Mouse (Mus musculus): ENCODE data around the gene Slc35b1. TPM values are rescaled to one million over a fixed set of nuclear protein-coding genes. Genes with fewer than 3 reads are reported as not detected.

Slc35b1 gene
- total and polyA plus RNA-seq, 3 experiments, result 47.0 to 125 (median 75.1) TPM

- in situ Hi-C loops (cut with MboI; ENCODE audit: low pct_ligation_motif_present, low pct_unique_long_range_greater_than_20kb, low sequenced_read_pairs), result no loop called here
- Histone ChIP-seq H3K4me3 (replicated peaks in 1 of 3; ENCODE audit: low read depth in 2 of 3, low read length in 2 of 3, poor library complexity in 1 of 3) (no peak overlapping the region), H3K9me3 (replicated peaks; ENCODE audit: low read length) (no peaks in the 10 kb centered on the region), H3K27ac (ENCODE audit: insufficient read depth, low read depth) (no peak overlapping the region), H3K79me2 (replicated peaks; ENCODE audit: control insufficient read depth, extremely low read depth, insufficient read depth, poor library complexity, severe bottlenecking) (peaks cover 51% of the 10 kb centered on the region), H3K27me3 (replicated peaks) (no peaks in the 10 kb centered on the region), H3K4me1 (ENCODE audit: control insufficient read depth in 1 of 2, insufficient read depth in 2 of 2) (peaks cover 0 to 20% of the 10 kb centered on the region in 2 experiments; a peak in 2 of 4 replicates), H3K4me2 (ENCODE audit: insufficient read depth, low read depth, poor library complexity, severe bottlenecking) (no peak overlapping the region), H3K36me3 (replicated peaks in 1 of 2; ENCODE audit: control insufficient read depth in 1 of 2, insufficient read depth in 1 of 2, low read length in 1 of 2) (peaks cover 10 to 53% of the 10 kb centered on the region in 2 experiments), H3K9ac (ENCODE audit: insufficient read depth, low read depth) (no peak overlapping the region)
- peak; percentile 43 for DNase-seq (ENCODE audit: extremely low read depth)
- no peak for TF ChIP-seq POLR2A (IDR thresholded peaks at IDR 0.05; ENCODE audit: low read depth, low read length)
- no peak for TF ChIP-seq E2F4 (IDR thresholded peaks at IDR 0.05; ENCODE audit: insufficient replicate concordance, low read depth, low read length)
- TF ChIP-seq GABPA (IDR thresholded peaks at IDR 0.05; ENCODE audit: insufficient replicate concordance, low read depth, low read length), result no peak
- TF ChIP-seq IRF4 (IDR thresholded peaks at IDR 0.05; ENCODE audit: low read depth, low read length), result peak; percentile 28; the same call in 1 of the 2 replicates
- no peak for TF ChIP-seq BHLHE40 (IDR thresholded peaks at IDR 0.05; ENCODE audit: low read depth, low read length)
- no peak for TF ChIP-seq USF2 (conservative IDR thresholded peaks at IDR 0.05; ENCODE audit: low read depth, low read length)
- no peak for TF ChIP-seq PAX5 (IDR thresholded peaks at IDR 0.05; ENCODE audit: low read length)
- no peak for TF ChIP-seq HCFC1 (IDR thresholded peaks at IDR 0.05; ENCODE audit: low read depth, low read length)
- no peak for TF ChIP-seq RCOR1 (conservative IDR thresholded peaks at IDR 0.05; ENCODE audit: low read depth, low read length)
- TF ChIP-seq JUND (conservative IDR thresholded peaks at IDR 0.05; ENCODE audit: low read depth, low read length), result no peak
- TF ChIP-seq POLR2AphosphoS2 (IDR thresholded peaks at IDR 0.05; ENCODE audit: low read depth, low read length), result no peak
- no peak for TF ChIP-seq ZKSCAN1 (IDR thresholded peaks at IDR 0.05; ENCODE audit: borderline replicate concordance, low read depth, low read length)
- TF ChIP-seq CTCF (conservative IDR thresholded peaks at IDR 0.05 in 1 of 2, IDR thresholded peaks at IDR 0.05 in 1 of 2; ENCODE audit: low read depth in 2 of 2, low read length in 2 of 2), result peak; percentile 39 to 79
- no peak for TF ChIP-seq NELFE (IDR thresholded peaks at IDR 0.05; ENCODE audit: low read depth, low read length)
- no peak for TF ChIP-seq USF1 (IDR thresholded peaks at IDR 0.05; ENCODE audit: low read depth, low read length)
- TF ChIP-seq CHD2 (IDR thresholded peaks at IDR 0.05; ENCODE audit: low read length), result no peak
- peak; percentile 69 for TF ChIP-seq SMC3 (IDR thresholded peaks at IDR 0.05; ENCODE audit: low read depth, low read length)
- TF ChIP-seq MAFK (IDR thresholded peaks at IDR 0.05; ENCODE audit: insufficient replicate concordance, low read length), result no peak
- peak; percentile 57 for TF ChIP-seq RAD21 (IDR thresholded peaks at IDR 0.05; ENCODE audit: low read depth, low read length)
- TF ChIP-seq SIN3A (IDR thresholded peaks at IDR 0.05; ENCODE audit: low read length), result no peak
- TF ChIP-seq ZNF384 (IDR thresholded peaks at IDR 0.05; ENCODE audit: low read depth, low read length), result no peak
- TF ChIP-seq CHD1 (IDR thresholded peaks at IDR 0.05; ENCODE audit: low read depth, low read length), result no peak
- no peak for TF ChIP-seq ZC3H11A (IDR thresholded peaks at IDR 0.05; ENCODE audit: low read depth, low read length)
- TF ChIP-seq MYC (IDR thresholded peaks at IDR 0.05; ENCODE audit: low read depth, low read length), result 0 out of 2 replicates have a peak, but pooled peaks have one; percentile 14
- no peak for TF ChIP-seq MAZ (IDR thresholded peaks at IDR 0.05; ENCODE audit: low read depth, low read length)
- no peak for TF ChIP-seq NRF1 (IDR thresholded peaks at IDR 0.05; ENCODE audit: low read depth, low read length)
- TF ChIP-seq MXI1 (IDR thresholded peaks at IDR 0.05; ENCODE audit: low read depth, low read length), result no peak
- no peak for TF ChIP-seq MEF2A (IDR thresholded peaks at IDR 0.05; ENCODE audit: borderline replicate concordance, low read depth, low read length)
- dilution Hi-C loops (cut with MboI; ENCODE audit: extremely low pct_ligation_motif_present, extremely low pct_unique_long_range_greater_than_20kb, low sequenced_read_pairs), result no loop called here
Measured at GRCm38 (mm10) chr11:95432194-95432593, 47.7 kb downstream of the Slc35b1 start.

Other genes with a start within 250 kb of the Slc35b1 start
- gene Dlx4, start 238.4 kb upstream of the Slc35b1 start, total RNA-seq (2012; rRNA removed), result 0.21 and 0.25 TPM in 2 replicates
- gene Dlx4, start 238.4 kb upstream of the Slc35b1 start, total RNA-seq (2014; rRNA removed), result not detected in 2 replicates
- not detected in 2 replicates for gene Dlx4, start 238.4 kb upstream of the Slc35b1 start, polyA plus RNA-seq (2012; ENCODE audit: insufficient read length, low read depth)
- gene Tac4, start 123.2 kb upstream of the Slc35b1 start, total RNA-seq (2012; rRNA removed), result not detected in 2 replicates
- not detected in 2 replicates for gene Tac4, start 123.2 kb upstream of the Slc35b1 start, total RNA-seq (2014; rRNA removed)
- gene Tac4, start 123.2 kb upstream of the Slc35b1 start, polyA plus RNA-seq (2012; ENCODE audit: insufficient read length, low read depth), result 0.19 TPM in 1 of 2 replicates, not detected in the other
- gene Kat7, start 74.4 kb upstream of the Slc35b1 start, total RNA-seq (2012; rRNA removed), result 59.5 and 60.3 TPM in 2 replicates
- 65.1 and 66.7 TPM in 2 replicates for gene Kat7, start 74.4 kb upstream of the Slc35b1 start, total RNA-seq (2014; rRNA removed)
- 82.0 and 90.2 TPM in 2 replicates for gene Kat7, start 74.4 kb upstream of the Slc35b1 start, polyA plus RNA-seq (2012; ENCODE audit: insufficient read length, low read depth)
- gene Fam117a, start 47.7 kb upstream of the Slc35b1 start, total RNA-seq (2012; rRNA removed), result 1.5 and 2.2 TPM in 2 replicates
- 0.54 and 0.62 TPM in 2 replicates for gene Fam117a, start 47.7 kb upstream of the Slc35b1 start, total RNA-seq (2014; rRNA removed)
- 0.91 and 0.98 TPM in 2 replicates for gene Fam117a, start 47.7 kb upstream of the Slc35b1 start, polyA plus RNA-seq (2012; ENCODE audit: insufficient read length, low read depth)
- gene Spop, start 29.4 kb downstream of the Slc35b1 start, total RNA-seq (2012; rRNA removed), result 42.7 and 45.7 TPM in 2 replicates
- gene Spop, start 29.4 kb downstream of the Slc35b1 start, total RNA-seq (2014; rRNA removed), result 51.9 and 60.6 TPM in 2 replicates
- 91.8 and 103 TPM in 2 replicates for gene Spop, start 29.4 kb downstream of the Slc35b1 start, polyA plus RNA-seq (2012; ENCODE audit: insufficient read length, low read depth)
- gene Nxph3, start 129.9 kb downstream of the Slc35b1 start, total RNA-seq (2012; rRNA removed), result 0.17 TPM in 1 of 2 replicates, not detected in the other
- gene Nxph3, start 129.9 kb downstream of the Slc35b1 start, total RNA-seq (2014; rRNA removed), result not detected in 2 replicates
- gene Nxph3, start 129.9 kb downstream of the Slc35b1 start, polyA plus RNA-seq (2012; ENCODE audit: insufficient read length, low read depth), result not detected in 2 replicates
- not detected in 2 replicates for gene Ngfr, start 203.0 kb downstream of the Slc35b1 start, total RNA-seq (2012; rRNA removed)
- gene Ngfr, start 203.0 kb downstream of the Slc35b1 start, total RNA-seq (2014; rRNA removed), result not detected in 2 replicates
- gene Ngfr, start 203.0 kb downstream of the Slc35b1 start, polyA plus RNA-seq (2012; ENCODE audit: insufficient read length, low read depth), result not detected in 2 replicates

All from CH12.LX (cell line).